Mouse (Mus musculus): ENCODE measurements around the gene Ssc5d. TPM values are rescaled to one million over a fixed set of nuclear protein-coding genes. Genes with fewer than 3 reads are reported as not detected.

The Ssc5d gene
- polyA plus RNA-seq, 1 experiment from 2014 or later, result 1.4 TPM

GRCm38 (mm10) chr7:4899649-4900522 is 25.7 kb upstream of the Ssc5d start:
- Histone ChIP-seq H3K27ac (ENCODE audit: low read depth, low read length) (no peak overlapping the region), H3K4me2 (replicated peaks; ENCODE audit: low read depth, low read length) (peak overlapping the region; percentile 27), H3K36me3 (ENCODE audit: control insufficient read depth, insufficient read depth, low read length) (no peaks in the 10 kb centered on the region), H3K9ac (ENCODE audit: low read depth, low read length) (no peak overlapping the region), H3K9me3 (ENCODE audit: control insufficient read depth, low read length) (no peaks in the 10 kb centered on the region), H3K4me1 (replicated peaks; ENCODE audit: control insufficient read depth, insufficient read depth, low read length) (no peaks in the 10 kb centered on the region), H3K4me3 (ENCODE audit: low read depth, low read length) (peak overlapping the region; percentile 6; the same call in 1 of the 2 replicates), H3K27me3 (ENCODE audit: control insufficient read depth, insufficient read depth, low read length) (peaks cover 3% of the 10 kb centered on the region; the same call in 1 of the 2 replicates)
- peak; percentile 38; the same call in 1 of the 2 replicates for ATAC-seq (ENCODE audit: low FRiP score)
- peak; percentile 28 for DNase-seq (ENCODE audit: low spot score)
- WGBS, result 8% methylated on average over 19 of the region's 19 CpGs

DNA sequence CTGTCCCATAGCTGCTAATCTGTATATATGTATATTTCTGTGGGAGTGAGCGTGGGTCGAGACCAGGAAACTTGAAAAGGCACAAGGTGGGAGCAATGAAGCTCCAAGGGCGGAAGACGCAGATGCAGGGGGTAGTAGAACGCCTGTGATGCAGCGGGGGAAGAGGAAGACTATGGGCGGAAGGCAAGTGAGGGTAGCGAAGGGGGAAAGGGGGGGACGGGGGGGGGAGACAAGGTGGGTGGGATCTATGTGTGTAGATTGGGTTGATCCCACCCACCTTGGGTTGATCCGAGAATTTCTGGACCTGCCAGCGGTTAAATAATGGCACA is 25.1 kb upstream of the Ssc5d start:
- DNase-seq (ENCODE audit: low spot score) (no peak), ATAC-seq (ENCODE audit: low FRiP score) (no peak)
- 36% methylated on average over 9 of the region's 11 CpGs for WGBS
- Histone ChIP-seq H3K9ac (ENCODE audit: low read depth, low read length) (no peak overlapping the region), H3K9me3 (ENCODE audit: control insufficient read depth, low read length) (no peaks in the 10 kb centered on the region), H3K27me3 (ENCODE audit: control insufficient read depth, insufficient read depth, low read length) (peaks cover 3% of the 10 kb centered on the region; the same call in 1 of the 2 replicates), H3K4me2 (replicated peaks; ENCODE audit: low read depth, low read length) (0 out of 2 replicates have a peak overlapping the region, but pooled peaks have one; percentile 7), H3K4me3 (ENCODE audit: low read depth, low read length) (0 out of 2 replicates have a peak overlapping the region, but pooled peaks have one; percentile 2), H3K4me1 (replicated peaks; ENCODE audit: control insufficient read depth, insufficient read depth, low read length) (no peaks in the 10 kb centered on the region), H3K36me3 (ENCODE audit: control insufficient read depth, insufficient read depth, low read length) (no peaks in the 10 kb centered on the region), H3K27ac (ENCODE audit: low read depth, low read length) (no peak overlapping the region)

- ATAC-seq (ENCODE audit: low FRiP score) (no peak), DNase-seq (ENCODE audit: low spot score) (peak; percentile 64)
- H3K9ac ChIP-seq (ENCODE audit: low read depth, low read length), result no peak overlapping the region
- H3K36me3 ChIP-seq (ENCODE audit: control insufficient read depth, insufficient read depth, low read length), result no peaks in the 10 kb centered on the region
- H3K9me3 ChIP-seq (ENCODE audit: control insufficient read depth, low read length), result no peaks in the 10 kb centered on the region
- H3K4me2 ChIP-seq (replicated peaks; ENCODE audit: low read depth, low read length), result no peak overlapping the region
- H3K27me3 ChIP-seq (ENCODE audit: control insufficient read depth, insufficient read depth, low read length), result peaks cover 3% of the 10 kb centered on the region; the same call in 1 of the 2 replicates
- 49% methylated on average over 8 of the region's 8 CpGs for WGBS
- no peak overlapping the region for H3K27ac ChIP-seq (ENCODE audit: low read depth, low read length)
- H3K4me3 ChIP-seq (ENCODE audit: low read depth, low read length), result no peak overlapping the region
- no peaks in the 10 kb centered on the region for H3K4me1 ChIP-seq (replicated peaks; ENCODE audit: control insufficient read depth, insufficient read depth, low read length)
These were observed 24.4 kb upstream of the Ssc5d start for GRCm38 (mm10) chr7:4901171-4901570.

DNA sequence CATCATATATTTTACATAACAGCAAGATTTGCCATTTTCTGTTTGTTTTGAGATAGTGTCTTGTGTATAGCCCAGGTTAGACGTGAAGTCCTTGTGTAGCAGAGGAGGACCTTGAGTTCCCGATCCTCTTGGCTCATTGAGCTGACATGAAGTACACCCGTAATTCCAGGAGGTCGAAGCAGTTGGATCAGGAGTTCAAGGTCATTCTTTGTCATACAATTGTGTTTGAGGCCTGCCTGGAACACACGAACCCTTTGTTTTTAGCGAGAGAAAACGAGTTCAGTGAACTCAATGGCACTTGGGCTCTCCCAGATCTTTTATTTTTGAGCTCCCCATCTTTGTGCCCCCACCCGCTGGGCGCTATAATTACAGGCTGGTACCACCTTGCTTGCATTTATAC is 23.2 kb upstream of the Ssc5d start:
- H3K27ac ChIP-seq (ENCODE audit: low read depth, low read length), result no peak overlapping the region
- no peak for ATAC-seq (ENCODE audit: low FRiP score)
- H3K9ac ChIP-seq (ENCODE audit: low read depth, low read length), result no peak overlapping the region
- H3K27me3 ChIP-seq (ENCODE audit: control insufficient read depth, insufficient read depth, low read length), result peaks cover 3% of the 10 kb centered on the region; the same call in 1 of the 2 replicates
- DNase-seq (ENCODE audit: low spot score), result no peak
- H3K4me3 ChIP-seq (ENCODE audit: low read depth, low read length), result no peak overlapping the region
- no peak overlapping the region for H3K4me2 ChIP-seq (replicated peaks; ENCODE audit: low read depth, low read length)
- no peaks in the 10 kb centered on the region for H3K9me3 ChIP-seq (ENCODE audit: control insufficient read depth, low read length)
- H3K4me1 ChIP-seq (replicated peaks; ENCODE audit: control insufficient read depth, insufficient read depth, low read length), result no peaks in the 10 kb centered on the region
- 86% methylated on average over 9 of the region's 9 CpGs for WGBS
- no peaks in the 10 kb centered on the region for H3K36me3 ChIP-seq (ENCODE audit: control insufficient read depth, insufficient read depth, low read length)

DNA sequence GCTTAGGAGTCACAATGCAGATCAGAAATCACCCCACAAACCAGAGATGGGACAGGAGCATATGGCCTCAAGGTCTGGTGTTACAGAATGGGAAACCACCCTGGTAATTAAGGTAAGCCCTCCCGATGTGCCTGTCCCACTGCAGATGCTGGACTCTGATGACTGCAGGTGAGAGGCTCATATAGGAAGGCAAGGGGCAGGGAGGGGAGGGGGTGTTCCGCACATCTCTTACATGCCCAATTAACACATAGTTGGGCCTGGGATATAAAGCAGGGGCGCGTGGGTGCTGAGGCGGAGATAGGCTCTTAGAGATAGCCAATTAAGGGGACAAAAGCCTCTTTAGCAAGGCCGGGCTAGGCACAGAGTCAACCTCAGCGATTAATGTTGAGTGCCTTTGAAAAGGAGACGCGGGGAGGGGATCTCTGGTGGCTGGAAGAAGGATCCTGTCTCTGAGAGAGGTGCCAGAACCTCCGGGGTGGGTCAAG is 19.1 kb upstream of the Ssc5d start, which contains the start of gene Gm36210:
Gene Gm36210, minus strand, starts transcription at position 51 of the 485 bp plus-strand sequence.
- Histone ChIP-seq H3K4me2 (replicated peaks; ENCODE audit: low read depth, low read length) (no peak within 1 kb of the TSS), H3K9ac (ENCODE audit: low read depth, low read length) (0 out of 2 replicates have a peak within 1 kb of the TSS, but pooled peaks have one; percentile 7), H3K27ac (ENCODE audit: low read depth, low read length) (no peak within 1 kb of the TSS), H3K36me3 (ENCODE audit: control insufficient read depth, insufficient read depth, low read length) (no peaks in the 10 kb centered on the region), H3K4me1 (replicated peaks; ENCODE audit: control insufficient read depth, insufficient read depth, low read length) (no peaks in the 10 kb centered on the region), H3K27me3 (ENCODE audit: control insufficient read depth, insufficient read depth, low read length) (no peaks in the 10 kb centered on the region), H3K9me3 (ENCODE audit: control insufficient read depth, low read length) (no peaks in the 10 kb centered on the region), H3K4me3 (ENCODE audit: low read depth, low read length) (no peak within 1 kb of the TSS)
- WGBS, result 67% methylated on average over 10 of the region's 10 CpGs
- ATAC-seq (ENCODE audit: low FRiP score) (no peak), DNase-seq (ENCODE audit: low spot score) (no peak)

GRCm38 (mm10) chr7:4911561-4911960 is 14.0 kb upstream of the Ssc5d start:
- Histone ChIP-seq H3K9me3 (ENCODE audit: control insufficient read depth, low read length) (no peaks in the 10 kb centered on the region), H3K9ac (ENCODE audit: low read depth, low read length) (no peak overlapping the region), H3K4me3 (ENCODE audit: low read depth, low read length) (no peak overlapping the region), H3K27ac (ENCODE audit: low read depth, low read length) (no peak overlapping the region), H3K36me3 (ENCODE audit: control insufficient read depth, insufficient read depth, low read length) (no peaks in the 10 kb centered on the region), H3K4me2 (replicated peaks; ENCODE audit: low read depth, low read length) (no peak overlapping the region), H3K27me3 (ENCODE audit: control insufficient read depth, insufficient read depth, low read length) (no peaks in the 10 kb centered on the region), H3K4me1 (replicated peaks; ENCODE audit: control insufficient read depth, insufficient read depth, low read length) (peaks cover under 1% of the 10 kb centered on the region; the same call in 1 of the 2 replicates)
- DNase-seq (ENCODE audit: low spot score) (peak; percentile 85), ATAC-seq (ENCODE audit: low FRiP score) (no peak)
- 44% methylated on average over 9 of the region's 9 CpGs for WGBS

DNA sequence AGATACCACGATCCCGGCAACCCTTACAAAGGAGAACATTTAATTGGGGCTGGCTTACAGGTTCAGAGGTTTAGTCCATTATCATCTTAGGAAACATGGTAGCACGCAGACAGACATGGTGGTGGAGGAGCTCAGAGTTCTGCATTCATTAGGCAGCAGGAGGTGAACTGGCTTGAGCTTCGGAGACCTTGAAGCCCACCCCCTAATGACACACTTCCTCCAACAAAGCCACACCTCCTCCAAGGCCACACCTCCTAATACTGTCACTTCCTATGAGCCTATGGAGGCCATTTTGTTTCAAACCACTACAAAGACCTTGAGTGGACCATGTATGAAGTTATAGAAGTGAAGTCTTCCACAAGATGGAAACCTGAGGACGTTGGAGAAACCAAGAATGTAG is 13.3 kb upstream of the Ssc5d start:
- no peak overlapping the region for H3K4me2 ChIP-seq (replicated peaks; ENCODE audit: low read depth, low read length)
- no peaks in the 10 kb centered on the region for H3K36me3 ChIP-seq (ENCODE audit: control insufficient read depth, insufficient read depth, low read length)
- WGBS, result 63% methylated on average over 5 of the region's 5 CpGs
- peaks cover 4% of the 10 kb centered on the region; the same call in 1 of the 2 replicates for H3K4me1 ChIP-seq (replicated peaks; ENCODE audit: control insufficient read depth, insufficient read depth, low read length)
- DNase-seq (ENCODE audit: low spot score), result no peak
- H3K27me3 ChIP-seq (ENCODE audit: control insufficient read depth, insufficient read depth, low read length), result no peaks in the 10 kb centered on the region
- no peak overlapping the region for H3K4me3 ChIP-seq (ENCODE audit: low read depth, low read length)
- no peak overlapping the region for H3K27ac ChIP-seq (ENCODE audit: low read depth, low read length)
- H3K9ac ChIP-seq (ENCODE audit: low read depth, low read length), result no peak overlapping the region
- no peaks in the 10 kb centered on the region for H3K9me3 ChIP-seq (ENCODE audit: control insufficient read depth, low read length)
- no peak for ATAC-seq (ENCODE audit: low FRiP score)

DNA sequence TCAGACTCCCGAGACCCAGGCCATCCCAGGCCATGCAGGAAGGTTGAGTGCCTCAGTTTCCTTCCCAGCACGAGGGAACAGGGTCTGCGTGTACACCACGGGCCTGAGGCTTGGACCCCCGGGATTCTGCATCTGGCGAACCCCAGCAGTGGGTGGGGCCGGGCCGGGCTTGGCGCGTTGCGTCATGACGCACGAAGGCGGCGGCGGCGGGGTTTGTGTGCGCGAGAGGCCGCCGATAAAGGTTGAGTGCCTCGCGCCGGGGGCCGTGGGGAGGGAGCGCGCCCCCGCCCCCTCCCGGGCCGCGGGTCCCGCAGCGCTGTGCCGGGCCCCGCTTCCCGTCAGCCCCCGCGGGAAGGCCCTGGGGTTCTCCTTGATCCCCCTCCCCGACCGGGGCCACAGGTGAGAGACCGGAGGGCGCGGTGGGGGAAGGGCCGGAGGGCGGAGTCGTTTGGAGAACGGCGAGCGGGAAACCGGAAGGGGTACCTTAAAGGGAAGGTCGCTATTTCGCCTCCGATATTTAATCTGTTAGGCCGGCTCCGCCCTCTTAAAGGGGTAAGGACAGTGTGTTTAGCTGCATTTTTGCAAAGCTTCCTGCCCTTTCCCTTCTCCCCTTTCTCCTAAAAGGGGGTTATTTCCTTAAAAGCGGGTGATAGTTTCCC is 10.4 kb upstream of the Ssc5d start, which contains the start of gene Zfp628:
Gene Zfp628, plus strand, starts transcription at position 211 of the 659 bp plus-strand sequence.
- peak within 1 kb of the TSS; percentile 65 for H3K4me3 ChIP-seq (ENCODE audit: low read depth, low read length)
- no peaks in the 10 kb centered on the region for H3K9me3 ChIP-seq (ENCODE audit: control insufficient read depth, low read length)
- no peaks in the 10 kb centered on the region for H3K27me3 ChIP-seq (ENCODE audit: control insufficient read depth, insufficient read depth, low read length)
- peaks cover 4% of the 10 kb centered on the region; the same call in 1 of the 2 replicates for H3K4me1 ChIP-seq (replicated peaks; ENCODE audit: control insufficient read depth, insufficient read depth, low read length)
- H3K27ac ChIP-seq (ENCODE audit: low read depth, low read length), result peak within 1 kb of the TSS; percentile 94
- H3K4me2 ChIP-seq (replicated peaks; ENCODE audit: low read depth, low read length), result peak within 1 kb of the TSS; percentile 81
- WGBS, result 1% methylated on average over 43 of the region's 56 CpGs
- H3K9ac ChIP-seq (ENCODE audit: low read depth, low read length), result peak within 1 kb of the TSS; percentile 88
- DNase-seq (ENCODE audit: low spot score), result peak; percentile 96
- peak; percentile 94 for ATAC-seq (ENCODE audit: low FRiP score)
- H3K36me3 ChIP-seq (ENCODE audit: control insufficient read depth, insufficient read depth, low read length), result 0 out of 2 replicates have a peak, but pooled peaks cover 7% of the 10 kb centered on the region
